8 mouse cellular contexts compared by ENCODE assay signal in the genomic region with DNA sequence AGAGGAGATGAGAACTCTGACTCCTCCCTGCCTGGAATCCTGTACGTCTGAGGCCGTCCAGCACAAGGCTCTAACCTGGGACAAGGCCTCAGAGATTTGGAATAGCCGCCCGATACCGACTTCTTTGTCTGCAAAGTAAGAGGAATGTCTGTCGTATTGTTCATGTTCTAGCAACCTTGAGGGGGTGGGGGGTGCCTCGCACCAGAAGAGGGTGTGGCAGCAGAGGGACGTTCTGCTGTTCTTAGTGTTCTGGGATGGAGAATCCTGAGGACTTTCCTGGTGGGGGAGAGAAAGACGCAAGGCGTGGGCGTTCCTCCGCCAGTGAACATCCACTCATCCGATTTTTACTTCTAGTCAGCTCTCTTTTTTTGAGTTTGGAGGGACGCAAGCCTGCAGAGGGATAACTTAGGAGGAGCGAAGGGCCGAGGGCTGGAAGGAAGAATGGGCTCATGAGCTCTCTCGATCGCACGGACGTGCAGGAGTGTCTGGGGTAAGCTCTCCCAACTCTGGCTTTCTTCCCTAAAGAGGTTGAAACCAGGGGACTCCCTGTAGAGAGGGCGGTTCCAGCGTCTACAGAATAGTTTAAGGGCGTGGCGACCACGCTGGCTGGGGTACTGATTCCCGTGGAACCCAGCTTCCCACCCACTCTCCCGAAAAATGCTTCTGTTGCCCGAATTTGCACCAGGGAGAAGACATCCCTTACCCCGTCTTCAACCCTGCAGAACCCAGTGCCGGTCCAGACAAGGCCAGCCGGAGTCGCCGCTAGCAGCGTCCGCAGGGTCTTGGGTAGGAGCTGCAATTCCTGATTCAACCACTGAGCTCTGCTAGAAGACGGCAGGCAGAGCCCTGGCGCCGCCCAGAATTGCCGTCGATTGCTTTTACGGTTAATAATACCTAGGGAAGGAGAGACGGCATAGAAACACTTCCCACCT. TPM values are rescaled to one million over a fixed set of nuclear protein-coding genes. Genes with fewer than 3 reads are reported as not detected.
A peak's percentile ranks its signal among the peaks of the same experiment; 100 is the strongest.
DNase-seq lines count a peak whose midpoint lies in the region; ATAC-seq and TF ChIP-seq lines count a peak whose summit lies in the region.

Islr (minus strand) TSS at position 791 of the 932 bp plus-strand sequence.
Islr2 (minus strand) TSS at position 804 of the 932 bp plus-strand sequence.

- peak; percentile 85 for DNase-seq in CD4-positive, CD25-positive, alpha-beta regulatory T cell, adult 2 months (ENCODE audit: low read depth, low spot score)
- DNase-seq in adrenal gland, adult 2 months: peak; percentile 84
- DNase-seq in kidney, postnatal 0 days (ENCODE audit: low spot score): peak; percentile 94
- peak; percentile 83 for DNase-seq in neural tube, embryonic 10.5 days (ENCODE audit: extremely low spot score, low spot score)
- peak; percentile 20 to 64 for DNase-seq in thymus, postnatal 10 days (ENCODE audit: low spot score in 2 of 2)

- 0 out of 2 replicates have a peak within 1 kb of the TSS, but pooled peaks have one; percentile 33 for H3K9ac ChIP-seq in heart, embryonic 15.5 days
- no peak within 1 kb of the TSS for H3K9ac ChIP-seq in kidney, postnatal 0 days (ENCODE audit: low read depth, low read length)
- H3K9ac ChIP-seq in liver, embryonic 15.5 days: peak within 1 kb of the TSS; percentile 48

- 4% methylated on average over 42 of the region's 42 CpGs for WGBS in heart, embryonic 15.5 days
- 4% methylated on average over 42 of the region's 42 CpGs for WGBS in kidney, postnatal 0 days
- WGBS in liver, embryonic 15.5 days (ENCODE audit: insufficient replicate concordance): 4% methylated on average over 42 of the region's 42 CpGs

- no peaks in the 10 kb centered on the region for H3K36me3 ChIP-seq in heart, embryonic 15.5 days
- H3K36me3 ChIP-seq in kidney, postnatal 0 days (ENCODE audit: insufficient read depth, low read length): no peaks in the 10 kb centered on the region
- H3K36me3 ChIP-seq in liver, embryonic 15.5 days (replicated peaks): no peaks in the 10 kb centered on the region

- H3K4me1 ChIP-seq in heart, embryonic 15.5 days (replicated peaks): peaks cover 39% of the 10 kb centered on the region
- peaks cover 5% of the 10 kb centered on the region; the same call in 1 of the 2 replicates for H3K4me1 ChIP-seq in kidney, postnatal 0 days (replicated peaks; ENCODE audit: insufficient read depth, low read length)
- peaks cover 6% of the 10 kb centered on the region for H3K4me1 ChIP-seq in liver, embryonic 15.5 days (replicated peaks)

- ATAC-seq in erythroblast, adult 5-6 weeks (replicated peaks; ENCODE audit: low FRiP score, poor library complexity, severe bottlenecking): peak; percentile 91
- ATAC-seq in heart, embryonic 15.5 days (replicated peaks; ENCODE audit: insufficient number of reproducible peaks, insufficient read depth, low FRiP score, low read depth): peak; percentile 75
- ATAC-seq in kidney, postnatal 0 days (replicated peaks; ENCODE audit: low FRiP score, low read depth): peak; percentile 66; the same call in 1 of the 2 replicates
- ATAC-seq in liver, embryonic 15.5 days (ENCODE audit: insufficient read depth): peak; percentile 78

- H3K9me3 ChIP-seq in heart, embryonic 15.5 days (replicated peaks): no peaks in the 10 kb centered on the region
- H3K9me3 ChIP-seq in kidney, postnatal 0 days (replicated peaks; ENCODE audit: low read length): no peaks in the 10 kb centered on the region
- H3K9me3 ChIP-seq in liver, embryonic 15.5 days (replicated peaks): no peaks in the 10 kb centered on the region

- peak within 1 kb of the TSS; percentile 54 for H3K4me3 ChIP-seq in heart, embryonic 15.5 days
- H3K4me3 ChIP-seq in kidney, postnatal 0 days (replicated peaks; ENCODE audit: low read depth, low read length): peak within 1 kb of the TSS; percentile 32
- H3K4me3 ChIP-seq in liver, embryonic 15.5 days (replicated peaks): peak within 1 kb of the TSS; percentile 58

- no peak within 1 kb of the TSS for H3K27ac ChIP-seq in heart, embryonic 15.5 days
- no peak within 1 kb of the TSS for H3K27ac ChIP-seq in kidney, postnatal 0 days
- no peak within 1 kb of the TSS for H3K27ac ChIP-seq in liver, embryonic 15.5 days (replicated peaks)

- peak; percentile 54; the same call in 1 of the 2 replicates for TF ChIP-seq CTCF in kidney, postnatal 0 days (IDR thresholded peaks at IDR 0.05; ENCODE audit: low read depth)

- peaks cover 54% of the 10 kb centered on the region for H3K27me3 ChIP-seq in heart, embryonic 15.5 days
- peaks cover 49% of the 10 kb centered on the region for H3K27me3 ChIP-seq in kidney, postnatal 0 days (ENCODE audit: insufficient read depth, low read length)
- peaks cover 95% of the 10 kb centered on the region for H3K27me3 ChIP-seq in liver, embryonic 15.5 days

- H3K4me2 ChIP-seq in heart, embryonic 15.5 days: peak within 1 kb of the TSS; percentile 76
- H3K4me2 ChIP-seq in kidney, postnatal 0 days (ENCODE audit: low read length): peak within 1 kb of the TSS; percentile 58
- H3K4me2 ChIP-seq in liver, embryonic 15.5 days: peak within 1 kb of the TSS; percentile 75

RNA-seq across cellular contexts. Expression of gene Islr, which starts in this region (rescaled TPM):
- 10 to 100 TPM; 23.5 to 30.9 TPM for total RNA-seq in adrenal gland, adult 2 months (2021)
- 93.8 and 107 TPM in 2 replicates for polyA plus RNA-seq in adrenal gland, adult 2 months (2012; rRNA removed)
- 0.63 TPM in 1 of 2 replicates, not detected in the other for total RNA-seq in erythroblast, adult 5-6 weeks (2015; ENCODE audit: low replicate concordance)
- total RNA-seq in erythroblast, adult 5-6 weeks (2017; ENCODE audit: low replicate concordance): not detected in 2 replicates
- polyA plus RNA-seq in heart, embryonic 15.5 days (2015; fragmentation: Nextera tagmentation; extraction: Ambion mirVana): 28.4 and 49.0 TPM in 2 replicates
- polyA plus RNA-seq in kidney, postnatal 0 days (2015; fragmentation: Nextera tagmentation; extraction: Ambion mirVana): 54.0 and 60.4 TPM in 2 replicates
- polyA plus RNA-seq in liver, embryonic 15.5 days (2015; fragmentation: Nextera tagmentation; extraction: Ambion mirVana): 4.2 and 4.5 TPM in 2 replicates

RNA-seq across cellular contexts. Expression of gene Islr2, which starts in this region (rescaled TPM):
- total RNA-seq in adrenal gland, adult 2 months (2021): 1 to 10 TPM; 1.5 to 2.0 TPM
- polyA plus RNA-seq in adrenal gland, adult 2 months (2012; rRNA removed): 1.3 and 2.0 TPM in 2 replicates
- not detected in 2 replicates for total RNA-seq in erythroblast, adult 5-6 weeks (2015; ENCODE audit: low replicate concordance)
- not detected in 2 replicates for total RNA-seq in erythroblast, adult 5-6 weeks (2017; ENCODE audit: low replicate concordance)
- polyA plus RNA-seq in heart, embryonic 15.5 days (2015; fragmentation: Nextera tagmentation; extraction: Ambion mirVana): 0.20 TPM in 1 of 2 replicates, not detected in the other
- 0.04 and 0.13 TPM in 2 replicates for polyA plus RNA-seq in kidney, postnatal 0 days (2015; fragmentation: Nextera tagmentation; extraction: Ambion mirVana)
- 0.05 and 0.08 TPM in 2 replicates for polyA plus RNA-seq in liver, embryonic 15.5 days (2015; fragmentation: Nextera tagmentation; extraction: Ambion mirVana)

Comparison
In these comparisons a context has a peak if more than half of its experiments do, and no peak if none do; other contexts are left out.
1. RNA of gene Islr (total RNA-seq): 23.5 to 30.9 TPM in adrenal gland, adult 2 months; 0.63 TPM in erythroblast, adult 5-6 weeks; every median in the first group is over 10 times any median in the second.
2. Peak in ATAC-seq in erythroblast, adult 5-6 weeks; RNA of the genes that start here not detected or under 1 TPM.
3. DNase-seq: peak in every context shown above with its lines; median percentile 94 in kidney, postnatal 0 days; 85 in CD4-positive, CD25-positive, alpha-beta regulatory T cell, adult 2 months; 84 in adrenal gland, adult 2 months; 83 in neural tube, embryonic 10.5 days; 42 in thymus, postnatal 10 days.
4. Peak in every context shown above with its lines, with median percentiles within 50 percentile points of each other: ATAC-seq, H3K4me2 ChIP-seq and H3K4me3 ChIP-seq.